Mouse (Mus musculus) layer of hippocampus, adult 2 months (tissue): Measurements from ENCODE around the gene Exoc2. TPM values are rescaled to one million over a fixed set of nuclear protein-coding genes. Genes with fewer than 3 reads are reported as not detected.

Source experiments
- DNase-seq, 2 experiments: peaks; one replicate each; pipeline ENCODE4 v3.0.0; 2022; ENCODE audit warnings: low spot score in 2 of 2
- H3K27ac ChIP-seq: fragments of 200-600 bp; 2 replicates; pipeline ENCODE4 v1.8.1; 2022
- H3K4me3 ChIP-seq: fragments of 200-600 bp; 2 replicates; pipeline ENCODE4 v1.8.1; 2022; ENCODE audit warnings: mild to moderate bottlenecking
- CTCF ChIP-seq: fragments of 200-600 bp; conservative IDR thresholded peaks from 2 replicates; pipeline ENCODE4 v1.8.1; 2022; ENCODE audit warnings: antibody characterized with exemption, mild to moderate bottlenecking, moderate library complexity
- total RNA-seq, 2 experiments: library from RNA; stranded (reverse); gene quantifications; 2 replicates each; pipeline ENCODE4 v1.2.3; 2021

Exoc2 gene
- total RNA-seq, 2 experiments from 2014 or later: 41.2 to 44.1 TPM

DNA sequence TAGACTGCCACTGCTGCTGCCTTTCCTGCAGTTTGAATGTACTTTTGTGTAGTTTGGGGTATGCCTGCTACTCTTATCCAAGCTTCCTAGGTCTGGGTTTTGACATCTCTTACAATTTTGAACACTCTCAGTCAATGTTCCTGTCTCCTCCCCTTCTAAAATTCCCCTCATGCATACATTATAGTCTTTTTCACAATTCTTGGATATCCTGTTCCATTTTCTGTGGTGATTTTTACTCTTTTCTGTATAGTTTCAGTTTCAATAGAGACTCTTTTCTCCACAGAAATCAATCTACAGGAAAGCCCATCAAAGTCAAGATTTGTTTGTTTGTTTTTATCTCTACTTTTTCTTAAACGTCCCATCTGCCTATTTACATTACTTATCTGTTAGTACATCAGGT is 20.3 kb downstream of the Exoc2 start:
- no peak for TF ChIP-seq CTCF
- H3K27ac ChIP-seq: no peak overlapping the region
- DNase-seq: no peak

GRCm38 (mm10) chr13:30952044-30952443 is 21.8 kb downstream of the Exoc2 start:
- H3K4me3 ChIP-seq: no peak overlapping the region
- H3K27ac ChIP-seq: no peak overlapping the region
- TF ChIP-seq CTCF: no peak
- DNase-seq: no peak

More for the DNA sequence above, 20.3 kb downstream of the Exoc2 start:
- no peak overlapping the region for H3K4me3 ChIP-seq

DNA sequence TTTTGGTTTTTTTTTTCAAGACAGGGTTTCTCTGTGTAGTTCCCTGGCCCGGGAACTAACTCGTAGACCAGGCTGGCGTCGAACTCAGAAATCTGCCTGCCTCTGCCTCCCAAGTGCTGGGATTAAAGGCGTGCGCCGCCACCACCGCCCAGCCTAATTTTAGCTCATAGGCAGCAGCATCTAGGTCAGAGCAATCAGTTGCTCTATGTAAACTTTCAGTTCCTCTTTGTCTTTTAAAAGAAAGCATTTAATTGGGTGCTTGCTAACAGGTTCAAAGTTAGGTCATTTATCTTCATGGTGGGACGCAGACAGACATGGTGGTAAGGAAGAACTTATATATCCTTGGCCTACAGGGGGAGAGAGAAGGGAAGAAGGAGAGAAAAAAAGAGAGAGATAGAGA is 24.7 kb downstream of the Exoc2 start:
- Histone ChIP-seq H3K4me3 (no peak overlapping the region), H3K27ac (no peak overlapping the region)
- TF ChIP-seq CTCF: no peak
- no peak for DNase-seq

DNA sequence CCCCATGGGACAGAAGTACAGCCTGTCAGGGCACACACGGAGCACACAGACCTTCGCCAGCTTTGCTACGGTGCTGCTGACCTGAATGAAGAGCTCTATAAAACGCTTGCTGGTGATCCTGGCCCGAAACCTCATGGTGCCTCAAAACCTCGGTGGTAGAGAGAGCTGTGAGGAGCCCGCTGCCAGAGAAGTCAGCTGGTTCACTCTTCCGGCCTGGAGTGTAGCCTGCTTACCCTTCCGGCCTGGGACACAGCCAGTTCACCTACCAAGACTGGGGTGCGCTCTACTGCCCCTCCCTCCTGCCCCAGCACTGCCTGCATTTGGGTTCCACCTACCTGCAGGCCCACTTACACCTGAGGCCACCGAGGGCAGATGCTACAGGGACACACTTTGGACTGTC is 26.4 kb downstream of the Exoc2 start, which contains the start of gene Hus1b:
TSS of gene Hus1b (minus strand) at position 220 of the 400 bp plus-strand sequence.
- DNase-seq: no peak
- no peak within 1 kb of the TSS for H3K4me3 ChIP-seq
- peak within 1 kb of the TSS; percentile 24; the same call in 1 of the 2 replicates for H3K27ac ChIP-seq
- TF ChIP-seq CTCF: no peak

- no peak for TF ChIP-seq CTCF
- peak overlapping the region; percentile 24; the same call in 1 of the 2 replicates for H3K27ac ChIP-seq
- no peak for DNase-seq
- no peak overlapping the region for H3K4me3 ChIP-seq
These were observed 26.8 kb downstream of the Exoc2 start for GRCm38 (mm10) chr13:30947129-30947528.

DNA sequence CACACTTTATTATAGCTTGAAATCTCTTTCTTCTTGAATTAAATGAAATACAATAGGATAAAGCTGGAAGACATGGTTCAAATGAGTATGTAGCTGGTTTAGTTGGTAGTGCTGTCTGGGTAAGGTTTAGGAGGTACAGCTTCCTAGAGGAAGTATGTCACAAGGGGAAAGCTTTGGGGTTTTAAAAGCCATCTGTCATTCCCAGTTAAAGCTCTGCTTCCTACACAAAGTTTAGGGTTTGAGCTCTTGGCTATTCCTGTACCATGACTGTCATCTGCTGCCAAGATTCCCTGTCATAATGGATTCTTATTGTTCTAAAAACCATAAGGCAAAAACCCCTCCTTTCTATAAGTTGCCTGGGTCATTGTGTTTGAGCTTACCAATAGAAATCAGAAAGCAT is 28.1 kb downstream of the Exoc2 start:
- no peak for DNase-seq
- no peak overlapping the region for H3K27ac ChIP-seq
- H3K4me3 ChIP-seq: no peak overlapping the region
- no peak for TF ChIP-seq CTCF

DNA sequence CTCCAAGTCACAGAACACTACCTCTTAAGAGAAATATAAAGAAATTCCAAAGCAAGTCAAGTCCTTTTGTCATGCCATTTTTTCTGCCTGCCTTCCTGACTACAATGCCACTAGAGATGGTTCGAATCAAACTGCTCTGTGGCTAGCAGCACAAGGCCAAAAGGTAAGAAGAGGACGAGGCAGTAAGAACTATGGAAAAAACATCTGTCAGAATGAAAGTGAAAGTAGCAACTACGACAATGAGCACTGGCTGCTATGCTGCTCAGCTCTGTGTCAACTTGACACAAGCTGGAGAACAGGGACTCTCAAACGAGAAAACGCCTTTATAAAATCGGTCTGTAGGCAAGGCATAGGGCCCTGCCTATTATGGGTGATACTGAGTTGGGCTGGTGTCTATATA is 40.9 kb downstream of the Exoc2 start:
- TF ChIP-seq CTCF: no peak
- Histone ChIP-seq H3K27ac (no peak overlapping the region), H3K4me3 (no peak overlapping the region)
- no peak for DNase-seq

DNA sequence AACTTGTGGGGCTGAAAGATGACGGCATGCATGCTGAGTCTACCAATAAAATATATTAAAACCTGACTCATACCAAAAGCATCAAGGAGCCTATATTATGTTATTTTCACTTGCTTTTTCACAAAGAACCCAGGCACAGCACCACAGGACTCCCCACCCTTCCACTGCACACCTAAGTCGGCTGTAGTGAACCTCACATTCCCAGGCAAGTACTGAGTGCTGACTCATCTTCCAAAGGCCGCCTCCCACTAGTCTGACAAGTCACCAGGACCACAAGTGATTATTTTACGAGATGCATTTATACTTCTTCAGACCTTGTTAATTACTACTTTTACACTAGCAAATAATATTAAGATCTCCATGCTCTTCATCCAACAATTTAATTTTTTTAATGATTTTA is 42.3 kb downstream of the Exoc2 start:
- no peak for TF ChIP-seq CTCF
- H3K4me3 ChIP-seq: no peak overlapping the region
- DNase-seq: no peak

DNA sequence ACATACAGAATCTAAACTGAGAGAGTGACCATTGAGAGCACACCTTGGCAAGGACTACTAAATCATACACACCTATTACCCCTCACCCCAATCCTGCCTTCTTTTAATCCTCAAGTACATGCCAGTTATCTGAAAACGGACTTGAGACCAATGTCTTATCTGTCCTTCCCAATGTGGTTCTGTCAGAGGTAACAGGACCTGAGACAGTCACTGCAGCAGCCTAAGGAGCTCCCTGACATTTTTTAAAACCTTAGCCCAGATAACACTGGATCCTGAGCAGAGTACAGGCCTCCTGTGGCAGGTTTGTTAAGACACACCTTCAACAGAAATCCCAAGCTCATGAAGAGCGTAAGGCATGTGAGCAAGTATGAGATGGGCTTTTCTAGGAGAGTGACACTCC is 44.8 kb downstream of the Exoc2 start:
- TF ChIP-seq CTCF: no peak
- H3K27ac ChIP-seq: no peak overlapping the region
- DNase-seq: no peak

More for the DNA sequence above, 42.3 kb downstream of the Exoc2 start:
- no peak overlapping the region for H3K27ac ChIP-seq

GRCm38 (mm10) chr13:30924269-30924668 is 49.6 kb downstream of the Exoc2 start:
- Histone ChIP-seq H3K27ac (no peak overlapping the region), H3K4me3 (no peak overlapping the region)
- TF ChIP-seq CTCF: no peak
- DNase-seq: no peak

More for the DNA sequence above, 44.8 kb downstream of the Exoc2 start:
- H3K4me3 ChIP-seq: no peak overlapping the region

DNA sequence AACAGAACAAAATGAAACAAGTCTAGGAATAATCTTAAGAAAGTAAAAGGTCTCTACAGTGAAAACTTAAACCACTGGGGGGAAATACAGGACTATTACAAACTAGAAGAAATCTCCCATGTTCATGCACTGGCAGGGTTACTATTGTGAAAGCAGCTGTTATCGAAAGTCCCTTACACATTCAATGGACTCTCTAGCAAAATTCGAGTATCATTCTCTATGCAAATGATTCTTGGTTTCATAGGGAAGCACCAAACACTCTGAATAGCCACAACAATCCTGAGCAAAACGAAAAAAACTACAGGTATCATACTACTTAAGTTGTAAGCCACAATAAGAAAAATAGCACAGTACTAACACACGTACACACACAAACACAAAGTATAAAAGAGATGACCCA is 52.0 kb downstream of the Exoc2 start:
- Histone ChIP-seq H3K4me3 (no peak overlapping the region), H3K27ac (no peak overlapping the region)
- no peak for DNase-seq
- TF ChIP-seq CTCF: no peak

DNA sequence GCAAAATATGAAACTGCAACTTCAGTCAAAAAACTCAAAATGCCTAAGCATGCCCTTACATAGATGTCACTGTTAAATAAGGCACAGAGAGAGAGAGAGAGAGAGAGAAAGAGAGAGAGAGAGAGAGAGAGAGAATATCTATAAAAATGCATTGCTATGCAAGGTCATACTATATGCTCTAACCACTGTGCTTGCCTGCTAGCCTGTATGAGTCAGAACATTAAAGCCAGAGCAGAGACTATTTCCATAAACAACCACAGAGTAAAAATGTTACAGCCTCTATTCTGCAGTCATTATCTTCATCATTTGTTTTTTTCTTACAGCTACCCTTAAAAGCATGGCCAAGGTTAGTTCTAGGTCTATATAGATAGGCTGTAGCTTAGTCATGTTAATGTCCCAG is 60.1 kb downstream of the Exoc2 start:
- no peak overlapping the region for H3K27ac ChIP-seq
- TF ChIP-seq CTCF: no peak
- H3K4me3 ChIP-seq: no peak overlapping the region
- no peak for DNase-seq

DNA sequence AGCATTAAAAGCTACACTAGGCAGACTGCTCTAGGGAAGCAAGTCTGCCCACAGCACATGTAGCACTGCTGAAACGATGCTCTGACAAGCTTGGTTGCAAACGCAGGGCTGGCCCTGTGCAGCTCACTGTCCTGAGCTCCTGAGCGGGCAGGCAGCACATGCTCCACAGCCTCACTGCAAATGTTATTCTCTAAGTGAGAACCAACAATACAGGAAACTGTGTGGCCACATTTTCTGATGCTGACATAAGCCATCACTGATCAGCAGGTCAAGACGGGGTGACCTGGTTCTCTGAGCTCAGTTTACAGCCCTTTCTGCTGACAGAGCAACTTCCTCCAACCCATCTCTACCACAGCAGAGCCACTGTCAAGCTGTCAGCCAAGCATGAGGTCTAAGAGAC is 60.9 kb downstream of the Exoc2 start:
- Histone ChIP-seq H3K27ac (peak overlapping the region; percentile 63; the same call in 1 of the 2 replicates), H3K4me3 (no peak overlapping the region)
- no peak for DNase-seq
- no peak for TF ChIP-seq CTCF

GRCm38 (mm10) chr13:30911931-30912625 is 61.8 kb downstream of the Exoc2 start:
- DNase-seq: no peak
- TF ChIP-seq CTCF: no peak
- Histone ChIP-seq H3K27ac (no peak overlapping the region), H3K4me3 (no peak overlapping the region)
